Mouse (Mus musculus) stomach, postnatal 0 days (tissue): ENCODE measurements around the gene Rragc. TPM values are rescaled to one million over a fixed set of nuclear protein-coding genes. Genes with fewer than 3 reads are reported as not detected.
A peak's percentile ranks its signal among the peaks of the same experiment; 100 is the strongest.
"Not testable (repeated sequence)": the region's sequence is repeated elsewhere in the genome, so short reads cannot be mapped to it uniquely, and the experiment has no call there.

ENCODE experiments used
- ATAC-seq: fragments of 200-750 bp; cut with Nextera tagmentation; 2 replicates; pipeline ENCODE4 v1.8.0; 2017; ENCODE audit not compliant: low FRiP score, low TSS enrichment
- DNase-seq: peaks from one replicate; pipeline ENCODE4 v3.0.0-alpha.2; 2016; ENCODE audit warnings: low spot score
- H3K27ac ChIP-seq: fragments of 300-500 bp; sonication (generic); replicated peaks from 2 replicates; pipeline ENCODE4 v1.5.1; 2014; ENCODE audit warnings: mild to moderate bottlenecking, control low read depth
- H3K27me3 ChIP-seq: fragments of 300-500 bp; sonication (generic); 2 replicates; pipeline ENCODE4 v1.6.1; 2014; ENCODE audit warnings: low read length; ENCODE audit not compliant: control insufficient read depth, insufficient read depth
- H3K36me3 ChIP-seq: fragments of 300-500 bp; sonication (generic); 2 replicates; pipeline ENCODE4 v1.6.1; 2014; ENCODE audit warnings: low read length, mixed read lengths; ENCODE audit not compliant: control insufficient read depth, insufficient read depth
- H3K4me1 ChIP-seq: fragments of 300-500 bp; sonication (generic); replicated peaks from 2 replicates; pipeline ENCODE4 v1.6.1; 2014; ENCODE audit warnings: antibody characterized with exemption; ENCODE audit not compliant: control insufficient read depth, insufficient read depth
- H3K4me2 ChIP-seq: fragments of 300-500 bp; sonication (generic); replicated peaks from 2 replicates; pipeline ENCODE4 v1.6.1; 2014; ENCODE audit warnings: low read depth, mild to moderate bottlenecking, control low read depth, moderate library complexity
- H3K4me3 ChIP-seq: fragments of 300-500 bp; sonication (generic); 2 replicates; pipeline ENCODE4 v1.5.1; 2014; ENCODE audit warnings: low read depth, low read length, control low read depth
- H3K9ac ChIP-seq: fragments of 300-500 bp; sonication (generic); 2 replicates; pipeline ENCODE4 v1.6.1; 2014; ENCODE audit warnings: mild to moderate bottlenecking, low read length, control low read depth, mixed read lengths
- H3K9me3 ChIP-seq: fragments of 300-500 bp; sonication (generic); 2 replicates; pipeline ENCODE4 v1.6.1; 2016; ENCODE audit warnings: low read length; ENCODE audit not compliant: control insufficient read depth
- CTCF ChIP-seq: IDR thresholded peaks from 2 replicates; pipeline ENCODE4 v1.5.1; 2016; ENCODE audit warnings: antibody characterized with exemption, low read depth, mild to moderate bottlenecking, moderate library complexity
- EP300 ChIP-seq: optimal IDR thresholded peaks from 2 replicates; pipeline ENCODE3; 2016; ENCODE audit warnings: antibody characterized with exemption
- WGBS: fragments of 180-500 bp; shearing (Covaris S2); extraction: QIAGEN DNeasy Blood & Tissue Kit; methylation state at CpG from one replicate; pipeline ENCODE4 v1.1.7; 2014; 5-methylcytosine and 5-hydroxymethylcytosine counted together
- polyA plus RNA-seq: library from polyadenylated mRNA; unstranded; fragments of >200 nt; fragmentation: Nextera tagmentation; extraction: Ambion mirVana; gene quantifications from 2 replicates; pipeline ENCODE4 v1.2.1, GENCODE M21; 2015

The Rragc gene
- polyA plus RNA-seq, 1 experiment from 2014 or later: 38.3 TPM

GRCm38 (mm10) chr4:123939838-123940237, 22.6 kb downstream of the Rragc start:
- H3K9ac ChIP-seq: no peak overlapping the region
- no peak for ATAC-seq
- DNase-seq: peak; percentile 81
- peaks cover 4% of the 10 kb centered on the region for H3K36me3 ChIP-seq
- H3K4me2 ChIP-seq: no peak overlapping the region
- no peak overlapping the region for H3K4me3 ChIP-seq
- H3K9me3 ChIP-seq: no peaks in the 10 kb centered on the region
- WGBS: 6% methylated on average over 4 of the region's 4 CpGs
- no peaks in the 10 kb centered on the region for H3K4me1 ChIP-seq
- H3K27ac ChIP-seq: no peak overlapping the region
- H3K27me3 ChIP-seq: no peaks in the 10 kb centered on the region
- TF ChIP-seq EP300 (no peak), CTCF (peak; percentile 92)

- not testable (repeated sequence) for H3K27ac ChIP-seq, H3K4me2 ChIP-seq, H3K9ac ChIP-seq, DNase-seq, H3K36me3 ChIP-seq, H3K4me3 ChIP-seq, H3K27me3 ChIP-seq, H3K4me1 ChIP-seq, ATAC-seq, H3K9me3 ChIP-seq
- 50% methylated on average over 7 of the region's 7 CpGs for WGBS
Observed at GRCm38 (mm10) chr4:123940878-123941277, 23.6 kb downstream of the Rragc start.

GRCm38 (mm10) chr4:123946701-123947100, 29.5 kb downstream of the Rragc start:
- Histone ChIP-seq H3K4me3 (no peak overlapping the region), H3K27ac (no peak overlapping the region), H3K27me3 (no peaks in the 10 kb centered on the region; the same call in 1 of the 2 replicates), H3K9ac (no peak overlapping the region), H3K36me3 (no peaks in the 10 kb centered on the region), H3K4me1 (no peaks in the 10 kb centered on the region), H3K9me3 (no peaks in the 10 kb centered on the region), H3K4me2 (no peak overlapping the region)
- ATAC-seq (no peak), DNase-seq (no peak)
- TF ChIP-seq EP300 (no peak), CTCF (no peak)
- 79% methylated on average over 4 of the region's 4 CpGs for WGBS

- Histone ChIP-seq H3K27ac (no peak overlapping the region), H3K9ac (no peak overlapping the region), H3K9me3 (no peaks in the 10 kb centered on the region), H3K4me2 (no peak overlapping the region), H3K4me1 (no peaks in the 10 kb centered on the region), H3K27me3 (no peaks in the 10 kb centered on the region; the same call in 1 of the 2 replicates), H3K36me3 (no peaks in the 10 kb centered on the region), H3K4me3 (no peak overlapping the region)
- DNase-seq (no peak), ATAC-seq (no peak)
- TF ChIP-seq EP300 (no peak), CTCF (no peak)
- WGBS: 49% methylated on average over 5 of the region's 5 CpGs
Observed at GRCm38 (mm10) chr4:123947149-123947548, 29.9 kb downstream of the Rragc start.

- no peak for DNase-seq
- ATAC-seq: no peak
Observed at GRCm38 (mm10) chr4:123948901-123949300, 31.7 kb downstream of the Rragc start.

GRCm38 (mm10) chr4:123949649-123950048, 32.4 kb downstream of the Rragc start:
- Histone ChIP-seq H3K9ac (no peak overlapping the region), H3K27me3 (no peaks in the 10 kb centered on the region; the same call in 1 of the 2 replicates), H3K4me1 (no peaks in the 10 kb centered on the region), H3K4me2 (peak overlapping the region; percentile 29; the same call in 1 of the 2 replicates), H3K4me3 (no peak overlapping the region), H3K36me3 (no peaks in the 10 kb centered on the region), H3K9me3 (no peaks in the 10 kb centered on the region), H3K27ac (no peak overlapping the region)
- 56% methylated on average over 10 of the region's 10 CpGs for whole genome bisulfite sequencing
- ATAC-seq (peak; percentile 98), DNase-seq (peak; percentile 72)
- TF ChIP-seq CTCF: no peak
- no peak for TF ChIP-seq EP300

More at GRCm38 (mm10) chr4:123948901-123949300, 31.7 kb downstream of the Rragc start:
- WGBS: 61% methylated on average over 6 of the region's 6 CpGs
- Histone ChIP-seq H3K27ac (no peak overlapping the region), H3K4me1 (no peaks in the 10 kb centered on the region), H3K9ac (no peak overlapping the region), H3K4me2 (no peak overlapping the region), H3K27me3 (no peaks in the 10 kb centered on the region; the same call in 1 of the 2 replicates), H3K36me3 (no peaks in the 10 kb centered on the region), H3K9me3 (no peaks in the 10 kb centered on the region), H3K4me3 (no peak overlapping the region)
- TF ChIP-seq EP300: no peak
- TF ChIP-seq CTCF: no peak
